Mouse (Mus musculus) bone marrow macrophage, adult 2 months (primary cell): ENCODE results near the gene P2rx4. TPM values are rescaled to one million over a fixed set of nuclear protein-coding genes. Genes with fewer than 3 reads are reported as not detected.
A peak's percentile ranks its signal among the peaks of the same experiment; 100 is the strongest.

ENCODE experiments used
- H3K27ac ChIP-seq: 2 replicates; pipeline ENCODE4 v1.5.1; 2012; ENCODE audit warnings: low read depth, low read length; ENCODE audit not compliant: insufficient read depth
- H3K4me1 ChIP-seq: 2 replicates; pipeline ENCODE4 v1.6.1; 2012; ENCODE audit warnings: low read length; ENCODE audit not compliant: control insufficient read depth, insufficient read depth
- H3K4me3 ChIP-seq: 2 replicates; pipeline ENCODE4 v1.5.1; 2012; ENCODE audit warnings: mild to moderate bottlenecking, low read length, moderate library complexity; ENCODE audit not compliant: insufficient read depth
- CTCF ChIP-seq: IDR thresholded peaks from 2 replicates; pipeline ENCODE4 v1.5.1; 2012; ENCODE audit warnings: low read depth, mild to moderate bottlenecking, low read length, moderate library complexity
- POLR2A ChIP-seq: IDR thresholded peaks from 2 replicates; pipeline ENCODE4 v1.6.1; 2012; ENCODE audit warnings: mild to moderate bottlenecking, low read depth, low read length, borderline replicate concordance
- polyA plus RNA-seq: library from polyadenylated mRNA; stranded (reverse); fragments of >200 nt; gene quantifications from 2 replicates; pipeline ENCODE4 v1.2.4, GENCODE M21; 2012; ENCODE audit not compliant: missing spikeins, insufficient read depth, insufficient read length

Gene P2rx4
- polyA plus RNA-seq, 1 experiment: 497 TPM

- H3K27ac ChIP-seq: no peak overlapping the region
- TF ChIP-seq CTCF: peak; percentile 39; the same call in 1 of the 2 replicates
- no peak for TF ChIP-seq POLR2A
- H3K4me1 ChIP-seq: no peaks in the 10 kb centered on the region
- no peak overlapping the region for H3K4me3 ChIP-seq
These were observed 18.7 kb downstream of the P2rx4 start for GRCm38 (mm10) chr5:122726068-122726467.

- TF ChIP-seq CTCF (no peak), POLR2A (no peak)
- no peak overlapping the region for H3K4me3 ChIP-seq
- no peaks in the 10 kb centered on the region for H3K4me1 ChIP-seq
- no peak overlapping the region for H3K27ac ChIP-seq
These were observed 19.3 kb downstream of the P2rx4 start for GRCm38 (mm10) chr5:122726595-122726994.

GRCm38 (mm10) chr5:122727096-122727495 lies 19.8 kb downstream of the P2rx4 start:
- Histone ChIP-seq H3K4me3 (no peak overlapping the region), H3K27ac (no peak overlapping the region), H3K4me1 (no peaks in the 10 kb centered on the region)
- no peak for TF ChIP-seq POLR2A
- no peak for TF ChIP-seq CTCF

- no peak for TF ChIP-seq POLR2A
- no peak for TF ChIP-seq CTCF
- no peak overlapping the region for H3K27ac ChIP-seq
- no peak overlapping the region for H3K4me3 ChIP-seq
- H3K4me1 ChIP-seq: 0 out of 2 replicates have a peak, but pooled peaks cover 2% of the 10 kb centered on the region
These were observed 23.4 kb downstream of the P2rx4 start for GRCm38 (mm10) chr5:122730776-122731175.

- H3K4me3 ChIP-seq: no peak overlapping the region
- no peak for TF ChIP-seq POLR2A
- TF ChIP-seq CTCF: peak; percentile 82
- H3K4me1 ChIP-seq: 0 out of 2 replicates have a peak, but pooled peaks cover 2% of the 10 kb centered on the region
- H3K27ac ChIP-seq: no peak overlapping the region
These were observed 24.0 kb downstream of the P2rx4 start for GRCm38 (mm10) chr5:122731321-122731720.

GRCm38 (mm10) chr5:122731991-122732673 lies 24.8 kb downstream of the P2rx4 start:
- no peak for TF ChIP-seq CTCF
- TF ChIP-seq POLR2A: no peak
- H3K4me3 ChIP-seq: no peak overlapping the region
- H3K27ac ChIP-seq: no peak overlapping the region
- 0 out of 2 replicates have a peak, but pooled peaks cover 2% of the 10 kb centered on the region for H3K4me1 ChIP-seq

GRCm38 (mm10) chr5:122733881-122734280 lies 26.5 kb downstream of the P2rx4 start:
- no peak for TF ChIP-seq POLR2A
- no peak for TF ChIP-seq CTCF
- H3K27ac ChIP-seq: no peak overlapping the region
- 0 out of 2 replicates have a peak, but pooled peaks cover 2% of the 10 kb centered on the region for H3K4me1 ChIP-seq
- H3K4me3 ChIP-seq: no peak overlapping the region

- TF ChIP-seq CTCF (no peak), POLR2A (no peak)
- Histone ChIP-seq H3K4me1 (0 out of 2 replicates have a peak, but pooled peaks cover 2% of the 10 kb centered on the region), H3K27ac (no peak overlapping the region), H3K4me3 (no peak overlapping the region)
These were observed 28.5 kb downstream of the P2rx4 start for GRCm38 (mm10) chr5:122735853-122736252.

- Histone ChIP-seq H3K4me3 (no peak overlapping the region), H3K4me1 (0 out of 2 replicates have a peak, but pooled peaks cover 2% of the 10 kb centered on the region), H3K27ac (no peak overlapping the region)
- TF ChIP-seq CTCF (no peak), POLR2A (no peak)
These were observed 29.4 kb downstream of the P2rx4 start for GRCm38 (mm10) chr5:122736761-122737160.

- Histone ChIP-seq H3K4me3 (no peak overlapping the region), H3K27ac (no peak overlapping the region), H3K4me1 (no peaks in the 10 kb centered on the region)
- TF ChIP-seq CTCF (no peak), POLR2A (no peak)
These were observed 36.6 kb downstream of the P2rx4 start for GRCm38 (mm10) chr5:122743880-122744422.

GRCm38 (mm10) chr5:122747950-122748349 lies 40.6 kb downstream of the P2rx4 start:
- TF ChIP-seq POLR2A (no peak), CTCF (no peak)
- H3K27ac ChIP-seq: no peak overlapping the region
- H3K4me1 ChIP-seq: no peaks in the 10 kb centered on the region
- no peak overlapping the region for H3K4me3 ChIP-seq
